In genomic region chr14:28699780-28700179, GRCm38 (mm10) we compare ENCODE assay signal across 18 mouse cellular contexts.
DNase-seq lines count a peak whose midpoint lies in the region; ATAC-seq and TF ChIP-seq lines count a peak whose summit lies in the region.
"Had no signal": no experiment of that assay in that cellular context is flagged by ENCODE, and none has a peak within 500 bp of the region (broad histone marks: within the 10 kb centered on the region; RNA-seq: fewer than 3 reads in every experiment).

No protein-coding gene starts in this region.

- H3K9me3 ChIP-seq in lung, postnatal 0 days (ENCODE audit: low read length), result no peaks in the 10 kb centered on the region
- H3K9me3 ChIP-seq: embryonic facial prominence, embryonic 15.5 days; limb, embryonic 13.5 days; liver, embryonic 15.5 days; neural tube, embryonic 12.5 days had no signal

- no peaks in the 10 kb centered on the region for H3K4me1 ChIP-seq in lung, postnatal 0 days (ENCODE audit: insufficient read depth, low read depth, low read length)
- H3K4me1 ChIP-seq: limb, embryonic 13.5 days; liver, embryonic 15.5 days; megakaryocyte, embryonic 14.5 days; neural tube, embryonic 12.5 days had no signal

- H3K27me3 ChIP-seq in lung, postnatal 0 days (replicated peaks; ENCODE audit: insufficient read depth, low read length), result no peaks in the 10 kb centered on the region
- H3K27me3 ChIP-seq: embryonic facial prominence, embryonic 15.5 days; limb, embryonic 13.5 days; liver, embryonic 15.5 days; megakaryocyte, embryonic 14.5 days; neural tube, embryonic 12.5 days had no signal

- no peak overlapping the region for H3K4me3 ChIP-seq in lung, postnatal 0 days (ENCODE audit: low read depth, low read length)
- no peak overlapping the region for H3K4me3 ChIP-seq in gastrocnemius, adult 2 months
- H3K4me3 ChIP-seq: embryonic facial prominence, embryonic 15.5 days; limb, embryonic 13.5 days; liver, embryonic 15.5 days; megakaryocyte, embryonic 14.5 days; neural tube, embryonic 12.5 days had no signal

- ATAC-seq in lung, postnatal 0 days, result no peak

- TF ChIP-seq CTCF in lung, postnatal 0 days (IDR thresholded peaks at IDR 0.05), result no peak
- no peak for TF ChIP-seq CTCF in gastrocnemius, adult 2 months (IDR thresholded peaks at IDR 0.05)

- H3K36me3 ChIP-seq in lung, postnatal 0 days (ENCODE audit: insufficient read depth, low read length), result no peaks in the 10 kb centered on the region
- H3K36me3 ChIP-seq: embryonic facial prominence, embryonic 15.5 days; limb, embryonic 13.5 days; liver, embryonic 15.5 days; neural tube, embryonic 12.5 days had no signal

- H3K4me2 ChIP-seq in lung, postnatal 0 days (replicated peaks; ENCODE audit: low read depth, low read length), result no peak overlapping the region
- H3K4me2 ChIP-seq: embryonic facial prominence, embryonic 15.5 days; limb, embryonic 13.5 days; liver, embryonic 15.5 days; neural tube, embryonic 12.5 days had no signal

- 51% methylated on average over 2 of the region's 2 CpGs for WGBS in lung, postnatal 0 days

- intact Hi-C loops in left cerebral cortex, postnatal 4 days (cut with DNase I), result no loop called here
- intact Hi-C loops in gastrocnemius, adult 2 months (cut with DNase I), result no loop called here

- H3K27ac ChIP-seq in lung, postnatal 0 days (ENCODE audit: low read length), result no peak overlapping the region
- no peak overlapping the region for H3K27ac ChIP-seq in gastrocnemius, adult 2 months
- H3K27ac ChIP-seq: embryonic facial prominence, embryonic 15.5 days; kidney, postnatal 0 days; limb, embryonic 13.5 days; liver, embryonic 15.5 days; neural tube, embryonic 12.5 days had no signal

- DNase-seq in cerebellum, postnatal 10 days, result peak; percentile 33 to 56
- no peak for DNase-seq in cerebellum, adult 11 months
- peak; percentile 56 for DNase-seq in left cerebral cortex, postnatal 4 days
- no peak for DNase-seq in left cerebral cortex, adult 9 months (ENCODE audit: low spot score in 2 of 2)
- DNase-seq in adipocyte (ENCODE audit: low spot score), result peak; percentile 32
- peak; percentile 30 for DNase-seq in lung, postnatal 0 days (ENCODE audit: low spot score)
- no peak for DNase-seq in T-cell, adult 2 months (ENCODE audit: low spot score)
- DNase-seq in gastrocnemius, adult 2 months, result no peak
- DNase-seq: adrenal gland, adult 8-10 months; heart, adult 18-20 months; heart, postnatal 4 days; thymus, postnatal 4 days had no signal

- no peak for TF ChIP-seq EP300 in lung, postnatal 0 days (IDR thresholded peaks at IDR 0.05)

- H3K9ac ChIP-seq in lung, postnatal 0 days (replicated peaks; ENCODE audit: low read depth), result no peak overlapping the region
- H3K9ac ChIP-seq: embryonic facial prominence, embryonic 15.5 days; limb, embryonic 13.5 days; liver, embryonic 15.5 days; neural tube, embryonic 12.5 days had no signal

Comparison
In these comparisons a context has a peak if more than half of its experiments do, and no peak if none do; other contexts are left out.
1. DNase-seq: peak in cerebellum, postnatal 10 days (2 of 2), left cerebral cortex, postnatal 4 days (single experiment), adipocyte (single experiment) and lung, postnatal 0 days (single experiment); none in cerebellum, adult 11 months (single experiment), left cerebral cortex, adult 9 months (0 of 2), T-cell, adult 2 months (single experiment) and gastrocnemius, adult 2 months (single experiment).